Mouse (Mus musculus) limb, embryonic 12.5 days (tissue): Measurements from ENCODE around the gene Gm3072. TPM values are rescaled to one million over a fixed set of nuclear protein-coding genes. Genes with fewer than 3 reads are reported as not detected.
"Not testable (repeated sequence)": the region's sequence is repeated elsewhere in the genome, so short reads cannot be mapped to it uniquely, and the experiment has no call there.

Experiments
- ATAC-seq: fragments of 200-750 bp; cut with Nextera tagmentation; 2 replicates; pipeline ENCODE4 v1.8.0; 2017; ENCODE audit warnings: low read depth, moderate TSS enrichment; ENCODE audit not compliant: insufficient number of reproducible peaks, insufficient read depth, low FRiP score, low TSS enrichment
- H3K27ac ChIP-seq: fragments of 300-500 bp; sonication (generic); 2 replicates; pipeline ENCODE4 v1.5.1; 2016; ENCODE audit warnings: mild to moderate bottlenecking, moderate library complexity
- H3K27me3 ChIP-seq: fragments of 300-500 bp; sonication (generic); 2 replicates; pipeline ENCODE4 v1.6.1; 2016; ENCODE audit warnings: mild to moderate bottlenecking, moderate library complexity
- H3K36me3 ChIP-seq: fragments of 300-500 bp; sonication (generic); 2 replicates; pipeline ENCODE4 v1.6.1; 2016; ENCODE audit warnings: mild to moderate bottlenecking, moderate library complexity
- H3K4me1 ChIP-seq: fragments of 300-500 bp; sonication (generic); replicated peaks from 2 replicates; pipeline ENCODE4 v1.6.1; 2016
- H3K4me2 ChIP-seq: fragments of 300-500 bp; sonication (generic); 2 replicates; pipeline ENCODE4 v1.6.1; 2016; ENCODE audit warnings: mild to moderate bottlenecking, moderate library complexity
- H3K4me3 ChIP-seq: fragments of 300-500 bp; sonication (generic); replicated peaks from 2 replicates; pipeline ENCODE4 v1.5.1; 2016; ENCODE audit warnings: mild to moderate bottlenecking
- H3K9ac ChIP-seq: fragments of 300-500 bp; sonication (generic); replicated peaks from 2 replicates; pipeline ENCODE4 v1.6.1; 2016; ENCODE audit warnings: mild to moderate bottlenecking, moderate library complexity
- H3K9me3 ChIP-seq: fragments of 300-500 bp; sonication (generic); 2 replicates; pipeline ENCODE4 v1.6.1; 2016; ENCODE audit warnings: mild to moderate bottlenecking, moderate library complexity
- WGBS: fragments of 180-500 bp; shearing (Covaris S2); methylation state at CpG from one replicate; pipeline ENCODE4 v1.1.7; 2016; 5-methylcytosine and 5-hydroxymethylcytosine counted together
- polyA plus RNA-seq: library from polyadenylated mRNA; unstranded; fragments of >200 nt; fragmentation: Nextera tagmentation; extraction: Ambion mirVana; gene quantifications from 2 replicates; pipeline ENCODE4 v1.2.1, GENCODE M21; 2016

The Gm3072 gene
- polyA plus RNA-seq, result not detected in 2 replicates

DNA sequence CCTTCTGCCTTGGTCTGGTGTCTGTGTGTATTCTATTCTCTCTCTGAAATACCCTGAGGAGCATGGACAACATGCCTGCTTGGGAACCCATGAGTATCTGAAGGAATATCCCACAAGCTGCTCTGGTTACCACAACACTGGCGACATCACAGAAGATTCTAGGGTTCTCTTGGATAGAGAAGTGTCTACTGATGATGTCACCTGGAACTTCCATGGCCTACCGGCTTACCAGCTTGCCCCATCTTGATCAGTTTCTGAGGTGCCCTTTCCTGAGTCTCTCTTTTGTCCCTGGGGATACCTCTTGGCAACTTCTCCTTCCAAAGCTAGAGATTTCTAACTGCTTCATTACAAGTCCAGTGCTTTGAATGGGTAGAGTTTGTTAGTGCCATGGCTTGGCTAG lies at the start of gene Gm3072:
Gene Gm3072, minus strand, starts transcription at position 101 of the 400 bp plus-strand sequence.
- H3K4me1 ChIP-seq, H3K4me2 ChIP-seq, H3K27me3 ChIP-seq, H3K4me3 ChIP-seq, H3K27ac ChIP-seq, H3K36me3 ChIP-seq, H3K9ac ChIP-seq, ATAC-seq, H3K9me3 ChIP-seq: not testable (repeated sequence)
- WGBS, result 73% methylated on average over 1 of the region's 2 CpGs

DNA sequence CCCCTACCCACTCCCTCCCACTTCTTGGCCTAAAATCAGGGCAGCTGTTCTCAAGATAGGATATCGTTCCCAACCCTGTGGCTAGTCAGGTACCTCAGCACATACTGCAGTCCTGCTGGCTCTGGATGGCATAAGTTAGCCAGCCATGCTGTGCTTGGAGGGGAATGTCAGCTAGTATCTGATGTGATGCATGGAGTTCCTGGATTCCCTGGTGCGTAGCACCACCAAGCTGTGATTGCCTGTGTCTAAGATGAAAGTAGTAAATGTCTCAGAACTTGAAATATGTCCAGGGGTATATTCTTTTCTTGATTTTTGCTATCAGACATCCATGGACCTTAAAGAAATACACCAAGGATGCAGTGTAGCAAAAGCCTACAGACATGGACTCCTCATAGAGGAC lies 23.8 kb upstream of the Gm3072 start:
- not testable (repeated sequence) for H3K36me3 ChIP-seq, H3K4me3 ChIP-seq, H3K9me3 ChIP-seq, ATAC-seq, H3K4me2 ChIP-seq, H3K27me3 ChIP-seq, H3K9ac ChIP-seq, H3K4me1 ChIP-seq, H3K27ac ChIP-seq
- WGBS, result 85% methylated on average over 2 of the region's 2 CpGs

DNA sequence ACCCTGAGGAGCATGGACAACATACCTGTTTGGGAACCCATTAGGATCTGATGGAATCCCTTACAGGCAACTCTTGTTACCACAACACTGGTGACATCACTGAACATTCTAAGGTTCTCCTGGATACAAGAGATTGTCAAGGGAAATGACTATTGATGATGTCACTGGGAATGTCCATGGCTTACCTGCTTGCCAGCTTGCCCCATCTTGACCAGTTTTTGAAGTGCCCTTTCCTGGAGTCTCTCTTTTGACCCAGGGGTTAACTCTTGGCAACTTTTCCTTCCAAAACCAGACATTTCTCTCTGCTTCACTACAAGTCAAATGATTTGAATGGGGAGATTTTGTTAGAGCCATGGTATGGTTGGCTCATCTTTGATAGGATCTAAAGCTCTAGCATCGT lies 22.0 kb upstream of the Gm3072 start, which contains the start of gene Gm3676:
Gene Gm3676, minus strand, starts transcription at position 101 of the 400 bp plus-strand sequence.
- not testable (repeated sequence) for H3K27ac ChIP-seq, H3K4me1 ChIP-seq, H3K4me3 ChIP-seq, H3K9ac ChIP-seq, H3K9me3 ChIP-seq, ATAC-seq, H3K36me3 ChIP-seq, H3K4me2 ChIP-seq, H3K27me3 ChIP-seq
- no CpG with 5 or more reads among the region's 1 CpGs for WGBS

DNA sequence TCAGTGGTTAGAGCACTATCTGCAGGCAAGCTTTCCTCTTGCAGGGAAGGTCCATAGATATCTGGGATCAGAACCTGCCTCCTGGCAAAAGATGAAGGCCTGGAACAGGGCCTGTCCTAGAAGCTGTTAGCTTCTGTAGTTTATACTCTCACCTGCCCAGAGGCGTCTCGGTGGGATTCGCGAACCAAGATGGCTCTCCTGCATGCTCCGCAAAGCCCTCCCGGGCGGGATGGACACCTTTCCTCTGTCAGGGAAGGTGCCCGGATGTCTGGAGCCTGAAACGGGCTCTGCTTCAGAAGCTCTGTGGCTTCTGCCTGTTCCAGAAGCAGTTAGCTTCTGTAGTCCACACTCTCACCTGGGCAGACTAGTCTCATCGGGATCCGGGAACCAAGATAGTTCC lies 5.7 kb upstream of the Gm3072 start:
- not testable (repeated sequence) for H3K4me1 ChIP-seq, H3K27ac ChIP-seq, H3K4me3 ChIP-seq, H3K9me3 ChIP-seq, H3K9ac ChIP-seq, ATAC-seq, H3K27me3 ChIP-seq, H3K36me3 ChIP-seq, H3K4me2 ChIP-seq
- 98% methylated on average over 9 of the region's 11 CpGs for WGBS

DNA sequence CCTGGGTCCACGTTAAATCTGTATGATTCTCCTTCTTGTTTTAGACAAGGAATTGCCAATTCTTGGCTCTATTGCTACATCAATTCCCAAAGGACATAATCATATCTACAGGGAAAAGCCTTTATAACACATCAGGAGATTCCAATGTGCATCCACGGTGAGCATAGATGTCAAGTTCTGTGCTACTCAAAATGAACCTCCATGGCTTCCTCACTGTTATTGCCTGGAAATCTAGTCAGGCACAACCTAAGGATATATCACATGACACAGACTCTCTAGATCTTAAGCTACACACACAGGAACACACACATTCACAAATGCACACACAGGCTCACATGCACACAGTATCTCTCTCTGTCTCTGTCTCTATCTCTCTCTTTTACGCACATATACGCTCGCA lies 1.9 kb downstream of the Gm3072 start:
- 92% methylated on average over 5 of the region's 5 CpGs for WGBS
- not testable (repeated sequence) for H3K27me3 ChIP-seq, ATAC-seq, H3K4me3 ChIP-seq, H3K36me3 ChIP-seq, H3K4me2 ChIP-seq, H3K9ac ChIP-seq, H3K4me1 ChIP-seq, H3K27ac ChIP-seq, H3K9me3 ChIP-seq

DNA sequence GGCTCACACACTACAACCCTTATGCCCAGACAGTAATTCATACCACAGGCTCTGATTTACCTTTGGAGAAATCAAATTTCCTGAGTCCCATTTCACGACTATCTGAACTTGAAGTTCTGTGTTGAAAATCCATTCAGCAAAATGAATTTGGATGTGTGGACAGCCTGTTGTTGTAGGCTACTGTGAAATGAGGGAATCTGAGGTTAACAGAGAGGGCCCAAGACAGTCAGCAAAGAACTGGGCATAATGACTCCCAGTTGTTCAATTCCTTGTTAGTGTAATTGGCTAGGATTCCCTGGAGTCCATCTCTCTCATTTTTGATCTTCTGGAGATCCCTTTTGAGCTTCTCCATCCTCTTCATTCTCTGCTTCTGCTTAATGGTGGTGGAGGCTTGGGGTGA lies 13.7 kb downstream of the Gm3072 start:
- H3K27me3 ChIP-seq, H3K4me3 ChIP-seq, ATAC-seq, H3K4me2 ChIP-seq, H3K36me3 ChIP-seq, H3K9ac ChIP-seq, H3K4me1 ChIP-seq, H3K27ac ChIP-seq, H3K9me3 ChIP-seq: not testable (repeated sequence)
- WGBS, result 81% methylated on average over 1 of the region's 1 CpGs

DNA sequence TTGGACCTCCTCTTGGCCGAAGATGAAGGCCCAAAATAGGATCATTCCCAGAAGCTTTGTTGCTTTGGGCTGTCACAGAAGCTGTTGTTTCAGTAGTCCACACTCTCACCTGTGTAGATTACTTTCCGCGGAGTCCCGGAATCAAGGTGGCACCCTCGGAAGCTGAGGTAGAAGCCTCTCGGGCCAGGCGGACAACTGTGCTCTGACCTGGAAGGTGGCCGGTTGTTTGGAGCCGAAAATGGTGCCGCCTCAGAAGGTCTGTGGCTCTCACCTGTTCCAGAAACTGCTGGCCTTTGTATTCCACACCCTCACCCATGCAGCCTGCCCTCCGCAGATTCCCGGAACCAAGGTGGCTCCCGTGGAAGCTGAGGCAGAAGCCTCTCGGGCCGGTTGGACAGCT lies 23.5 kb downstream of the Gm3072 start:
- not testable (repeated sequence) for H3K27ac ChIP-seq, H3K36me3 ChIP-seq, H3K4me1 ChIP-seq, H3K4me2 ChIP-seq, ATAC-seq, H3K27me3 ChIP-seq, H3K9ac ChIP-seq, H3K4me3 ChIP-seq, H3K9me3 ChIP-seq
- 94% methylated on average over 15 of the region's 15 CpGs for WGBS

DNA sequence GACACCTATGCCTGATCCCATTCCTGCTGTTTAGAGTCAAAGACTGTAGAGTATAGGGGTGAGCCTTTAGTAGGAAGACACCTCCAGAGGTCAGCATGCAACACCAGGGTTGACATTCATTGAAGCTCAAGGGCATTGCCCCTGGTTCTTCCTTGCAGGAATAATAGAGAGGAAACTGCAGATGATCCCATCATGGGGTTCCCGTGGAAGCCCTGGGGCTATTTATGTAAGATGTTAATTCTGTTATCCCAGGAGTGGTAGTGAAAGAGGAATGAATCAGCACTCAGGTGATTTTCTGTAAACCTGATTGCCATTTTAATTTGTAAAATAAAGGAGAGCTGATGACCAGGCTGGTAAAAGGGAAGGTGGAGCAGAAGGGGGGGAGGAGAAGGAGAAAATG lies 38.1 kb downstream of the Gm3072 start:
- H3K27me3 ChIP-seq, result not testable (repeated sequence)
- 77% methylated on average over 1 of the region's 1 CpGs for WGBS

DNA sequence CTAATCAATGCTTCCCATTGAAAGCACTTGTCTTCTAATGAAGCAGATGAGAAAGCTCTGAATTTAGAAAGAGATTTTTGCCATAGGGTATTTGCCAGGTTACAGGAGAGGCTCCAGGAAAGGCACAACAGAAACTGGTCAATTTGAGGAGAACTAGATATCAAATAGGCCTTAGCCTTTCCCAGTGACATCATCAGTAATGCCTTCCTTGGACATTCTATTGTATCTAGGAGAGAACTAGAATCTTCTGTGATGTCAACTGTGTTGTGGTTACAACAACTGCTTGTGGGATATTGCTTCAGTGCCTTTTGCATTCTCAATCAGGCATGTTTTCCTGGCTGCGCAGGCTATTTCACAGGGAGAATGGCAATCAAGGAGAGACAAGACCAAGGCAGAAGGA lies 51.5 kb downstream of the Gm3072 start, which contains the start of gene 1700049E17Rik2:
Gene 1700049E17Rik2, plus strand, starts transcription at position 301 of the 400 bp plus-strand sequence.
- H3K36me3 ChIP-seq, H3K4me3 ChIP-seq, ATAC-seq, H3K4me2 ChIP-seq, H3K4me1 ChIP-seq, H3K27ac ChIP-seq, H3K27me3 ChIP-seq, H3K9me3 ChIP-seq, H3K9ac ChIP-seq: not testable (repeated sequence)
- WGBS, result no CpG with 5 or more reads among the region's 1 CpGs

More for the DNA sequence above, 38.1 kb downstream of the Gm3072 start:
- not testable (repeated sequence) for H3K4me2 ChIP-seq, H3K4me1 ChIP-seq, H3K36me3 ChIP-seq, H3K27ac ChIP-seq, H3K4me3 ChIP-seq, H3K9ac ChIP-seq, ATAC-seq, H3K9me3 ChIP-seq

Other genes with a start within 250 kb of the Gm3072 start
- not detected in 2 replicates for gene Gm7945, start 238.2 kb downstream of the Gm3072 start, polyA plus RNA-seq
- gene Gm6482, start 216.3 kb downstream of the Gm3072 start, polyA plus RNA-seq, result not detected in 2 replicates
- not detected in 2 replicates for gene Gm7954, start 171.1 kb downstream of the Gm3072 start, polyA plus RNA-seq
- not detected in 2 replicates for gene Gm3486, start 135.1 kb downstream of the Gm3072 start, polyA plus RNA-seq
- not detected in 2 replicates for gene Gm7970, start 69.0 kb downstream of the Gm3072 start, polyA plus RNA-seq
- gene 1700049E17Rik2, start 51.4 kb downstream of the Gm3072 start, polyA plus RNA-seq, result not detected in 2 replicates
- not detected in 2 replicates for gene Gm3676, start 21.9 kb upstream of the Gm3072 start, polyA plus RNA-seq
- gene Gm8068, start 77.3 kb upstream of the Gm3072 start, polyA plus RNA-seq, result not detected in 2 replicates
- not detected in 2 replicates for gene Gm7929, start 126.0 kb upstream of the Gm3072 start, polyA plus RNA-seq
- not detected in 2 replicates for gene Gm47189, start 147.8 kb upstream of the Gm3072 start, polyA plus RNA-seq